Mouse (Mus musculus) kidney, embryonic 16.5 days (tissue): Measurements from ENCODE around the gene Tph2. TPM values are rescaled to one million over a fixed set of nuclear protein-coding genes. Genes with fewer than 3 reads are reported as not detected.
A peak's percentile ranks its signal among the peaks of the same experiment; 100 is the strongest.

ENCODE experiments used
- ATAC-seq: fragments of 200-750 bp; cut with Nextera tagmentation; 2 replicates; pipeline ENCODE4 v1.8.0; 2017; ENCODE audit warnings: moderate TSS enrichment; ENCODE audit not compliant: low FRiP score, low TSS enrichment
- H3K27ac ChIP-seq: fragments of 300-500 bp; sonication (generic); 2 replicates; pipeline ENCODE4 v1.5.1; 2014; ENCODE audit warnings: low read length
- H3K27me3 ChIP-seq: fragments of 300-500 bp; sonication (generic); 2 replicates; pipeline ENCODE4 v1.6.1; 2014; ENCODE audit warnings: low read length, control low read depth, mixed read lengths; ENCODE audit not compliant: insufficient read depth
- H3K36me3 ChIP-seq: fragments of 300-500 bp; sonication (generic); 2 replicates; pipeline ENCODE4 v1.6.1; 2014; ENCODE audit warnings: low read length, control low read depth, mixed read lengths; ENCODE audit not compliant: insufficient read depth
- H3K4me1 ChIP-seq: fragments of 300-500 bp; sonication (generic); 2 replicates; pipeline ENCODE4 v1.6.1; 2014; ENCODE audit warnings: low read length, control low read depth, mixed read lengths; ENCODE audit not compliant: insufficient read depth
- H3K4me2 ChIP-seq: fragments of 300-500 bp; sonication (generic); replicated peaks from 2 replicates; pipeline ENCODE4 v1.6.1; 2014; ENCODE audit warnings: low read depth, low read length
- H3K4me3 ChIP-seq: fragments of 300-500 bp; sonication (generic); 2 replicates; pipeline ENCODE4 v1.5.1; 2014; ENCODE audit warnings: mild to moderate bottlenecking, low read length
- H3K9ac ChIP-seq: fragments of 300-500 bp; sonication (generic); replicated peaks from 2 replicates; pipeline ENCODE4 v1.6.1; 2014; ENCODE audit warnings: low read length
- H3K9me3 ChIP-seq: fragments of 300-500 bp; sonication (generic); 2 replicates; pipeline ENCODE4 v1.6.1; 2016; ENCODE audit warnings: low read length, control low read depth
- WGBS: fragments of 180-500 bp; shearing (Covaris S2); extraction: QIAGEN DNeasy Blood & Tissue Kit; methylation state at CpG from one replicate; pipeline ENCODE4 v1.1.7; 2014; 5-methylcytosine and 5-hydroxymethylcytosine counted together
- polyA plus RNA-seq: library from polyadenylated mRNA; unstranded; fragments of >200 nt; fragmentation: Nextera tagmentation; extraction: Ambion mirVana; gene quantifications from 2 replicates; pipeline ENCODE4 v1.2.1, GENCODE M21; 2015

Tph2 gene
- polyA plus RNA-seq, 1 experiment from 2014 or later, result 0.06 TPM

DNA sequence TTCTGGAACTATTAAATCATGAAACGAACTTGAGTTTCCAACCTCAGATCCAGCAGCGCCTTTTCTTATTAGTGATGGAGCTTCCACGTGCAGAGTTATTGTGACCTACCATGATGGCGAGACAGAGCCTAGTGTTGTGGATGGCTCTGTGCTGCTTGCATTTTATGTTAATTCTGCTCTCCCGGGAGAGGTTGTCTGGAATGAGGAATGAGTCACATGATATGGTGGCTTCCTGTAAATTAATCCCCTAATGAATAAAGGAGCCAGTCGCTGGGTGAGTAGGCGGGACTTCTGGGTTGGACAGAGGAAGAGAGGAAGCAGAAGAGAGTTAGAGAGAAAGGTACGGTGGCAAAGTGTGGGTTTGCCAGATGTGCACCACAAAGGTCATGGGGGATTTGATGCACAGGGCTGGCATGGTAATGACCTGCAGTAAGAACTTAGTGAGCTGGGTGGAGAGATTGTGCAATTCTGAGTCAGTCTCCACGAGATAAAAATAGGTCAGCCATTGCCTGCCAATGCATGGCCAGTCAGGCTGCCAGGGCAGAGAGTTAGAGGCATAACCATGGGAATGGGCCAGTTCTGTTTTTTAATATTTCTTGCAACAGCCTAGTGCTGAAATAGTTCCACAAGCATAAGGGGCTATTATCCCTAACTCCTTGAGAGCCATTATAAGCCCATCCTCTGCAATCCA lies 84.8 kb downstream of the Tph2 start:
- Histone ChIP-seq H3K27ac (no peak overlapping the region), H3K4me2 (no peak overlapping the region), H3K9me3 (no peaks in the 10 kb centered on the region), H3K27me3 (no peaks in the 10 kb centered on the region), H3K36me3 (no peaks in the 10 kb centered on the region), H3K4me3 (no peak overlapping the region), H3K4me1 (no peaks in the 10 kb centered on the region), H3K9ac (no peak overlapping the region)
- WGBS, result 70% methylated on average over 9 of the region's 9 CpGs
- ATAC-seq, result no peak

DNA sequence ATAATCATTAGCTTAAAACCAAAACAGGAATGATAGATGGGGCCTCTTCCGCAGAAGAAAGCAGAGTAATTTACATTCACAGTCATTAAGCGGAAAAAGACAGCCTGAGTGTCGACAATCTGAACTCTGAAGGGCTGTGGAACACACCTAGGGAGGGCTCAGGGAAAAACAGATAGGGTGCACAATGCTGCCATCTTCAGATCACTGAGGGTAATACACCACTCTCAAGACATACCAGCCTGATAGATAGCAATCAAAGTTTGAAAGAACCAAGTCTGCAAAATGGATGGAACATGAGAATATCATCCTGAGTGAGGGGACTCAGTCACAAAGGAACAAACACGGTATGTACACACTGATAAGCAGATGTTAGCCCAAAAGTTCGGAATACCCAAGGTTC lies 87.7 kb downstream of the Tph2 start:
- peak; percentile 82; the same call in 1 of the 2 replicates for ATAC-seq
- 9% methylated on average over 5 of the region's 5 CpGs for WGBS

DNA sequence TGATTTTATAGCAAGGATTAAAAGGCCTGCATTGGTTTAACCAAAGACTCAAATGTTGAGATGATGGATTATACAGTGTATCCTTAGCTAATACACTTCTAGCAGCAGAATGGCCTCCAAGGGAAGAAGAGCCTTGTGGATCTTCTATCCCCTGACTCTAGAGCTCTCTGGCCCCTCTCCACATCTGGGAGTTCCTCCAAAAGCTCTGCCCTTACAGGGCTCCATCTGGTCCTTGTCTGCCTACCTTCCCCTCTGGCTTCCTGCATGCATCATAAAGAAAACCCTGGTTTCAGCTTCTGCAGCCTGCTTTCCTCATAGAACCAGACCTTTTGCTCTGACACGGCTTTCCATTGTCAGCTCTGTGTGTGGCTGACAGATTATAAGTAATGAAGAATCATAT lies 88.6 kb downstream of the Tph2 start:
- Histone ChIP-seq H3K36me3 (no peaks in the 10 kb centered on the region), H3K27ac (no peak overlapping the region), H3K9me3 (no peaks in the 10 kb centered on the region; the same call in 1 of the 2 replicates), H3K4me2 (no peak overlapping the region), H3K4me3 (no peak overlapping the region), H3K4me1 (no peaks in the 10 kb centered on the region), H3K27me3 (no peaks in the 10 kb centered on the region), H3K9ac (no peak overlapping the region)
- ATAC-seq, result no peak
- 67% methylated on average over 1 of the region's 1 CpGs for WGBS

More for the DNA sequence above, 87.7 kb downstream of the Tph2 start:
- Histone ChIP-seq H3K27ac (no peak overlapping the region), H3K36me3 (no peaks in the 10 kb centered on the region), H3K9me3 (no peaks in the 10 kb centered on the region; the same call in 1 of the 2 replicates), H3K4me2 (no peak overlapping the region), H3K27me3 (no peaks in the 10 kb centered on the region), H3K4me3 (no peak overlapping the region), H3K4me1 (no peaks in the 10 kb centered on the region), H3K9ac (no peak overlapping the region)

DNA sequence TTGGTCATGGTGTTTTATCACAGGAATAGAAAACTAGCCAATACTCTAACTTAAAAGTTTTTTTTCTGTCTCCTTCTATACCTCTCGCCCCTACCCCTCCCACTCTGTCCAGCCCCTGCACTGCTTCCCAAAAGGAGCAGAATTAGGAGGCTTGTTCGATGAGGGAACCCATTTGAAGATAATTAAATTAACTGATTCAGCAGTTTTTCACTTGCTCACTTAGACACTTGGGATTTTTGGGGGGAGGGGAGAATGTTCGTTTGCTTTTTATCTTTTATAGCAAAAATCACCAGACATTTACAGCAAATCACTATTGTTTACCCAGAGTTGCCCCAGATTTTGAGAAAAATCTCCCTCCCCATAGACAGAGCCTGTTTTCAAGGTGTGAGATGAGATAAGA lies 106.6 kb downstream of the Tph2 start:
- Histone ChIP-seq H3K36me3 (no peaks in the 10 kb centered on the region), H3K4me2 (no peak overlapping the region), H3K4me3 (no peak overlapping the region), H3K27ac (no peak overlapping the region), H3K9ac (no peak overlapping the region), H3K9me3 (no peaks in the 10 kb centered on the region), H3K27me3 (no peaks in the 10 kb centered on the region), H3K4me1 (no peaks in the 10 kb centered on the region)
- 76% methylated on average over 3 of the region's 3 CpGs for WGBS
- no peak for ATAC-seq

DNA sequence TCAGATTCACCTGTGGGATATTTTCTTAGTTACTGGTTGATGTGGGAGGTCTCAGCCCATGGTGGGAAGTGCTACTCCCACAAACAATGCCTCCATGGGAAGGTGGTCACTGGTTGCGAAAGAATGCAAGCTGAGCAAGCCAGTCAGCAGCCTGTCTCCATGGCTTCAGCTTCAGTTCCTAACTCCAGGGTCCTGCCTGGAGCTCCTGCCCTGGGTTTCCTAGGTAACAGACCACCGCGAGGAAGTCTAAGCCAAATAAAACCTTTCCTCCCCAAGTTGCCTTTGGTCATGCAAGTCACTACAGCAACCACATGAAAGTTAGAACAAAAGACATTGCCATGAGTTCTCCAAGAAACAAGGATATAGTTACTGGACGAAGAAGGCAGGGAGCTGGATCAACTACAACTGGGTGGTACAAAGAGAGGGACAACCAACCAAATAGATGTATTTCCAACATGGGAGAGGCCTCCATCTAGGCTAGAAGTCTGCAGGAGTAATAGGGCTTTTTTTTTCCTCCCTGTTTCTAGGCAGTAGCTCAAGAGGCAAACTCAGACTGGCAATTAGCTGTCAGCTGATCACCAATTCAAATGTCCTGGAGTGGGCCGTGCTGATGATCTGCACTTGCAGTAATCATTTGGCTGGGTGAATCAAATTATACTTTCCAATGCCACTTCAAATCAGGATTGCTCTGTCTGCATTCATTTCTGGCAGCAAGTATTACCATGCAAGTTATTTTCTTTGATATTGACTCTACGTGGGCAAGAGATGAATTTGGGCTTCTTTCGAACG lies 115.5 kb downstream of the Tph2 start:
- 86% methylated on average over 8 of the region's 8 CpGs for WGBS
- Histone ChIP-seq H3K4me1 (no peaks in the 10 kb centered on the region), H3K9ac (no peak overlapping the region), H3K4me3 (no peak overlapping the region), H3K9me3 (peaks cover 5% of the 10 kb centered on the region; the same call in 1 of the 2 replicates), H3K27me3 (no peaks in the 10 kb centered on the region), H3K27ac (no peak overlapping the region), H3K4me2 (no peak overlapping the region), H3K36me3 (no peaks in the 10 kb centered on the region)
- ATAC-seq, result no peak

DNA sequence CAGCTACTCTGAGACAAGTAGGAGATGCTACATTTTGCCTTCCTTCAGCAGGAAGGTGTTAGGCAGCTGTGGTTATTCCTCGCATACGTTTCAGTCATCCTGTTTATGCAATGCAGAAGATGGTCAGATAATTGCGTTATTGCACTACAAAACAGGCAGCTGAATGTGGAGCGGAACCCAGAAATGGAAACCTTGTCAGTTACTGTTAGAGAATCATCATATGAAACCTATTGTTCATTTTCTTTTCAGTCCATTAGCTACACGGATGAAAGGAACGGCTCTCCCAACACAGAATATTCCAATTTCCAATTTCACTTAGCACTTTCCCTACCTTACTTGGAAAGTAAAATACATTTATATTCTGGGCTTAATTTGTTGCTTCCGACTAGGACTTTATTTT lies 120.9 kb downstream of the Tph2 start:
- Histone ChIP-seq H3K27ac (no peak overlapping the region), H3K9ac (no peak overlapping the region), H3K4me1 (no peaks in the 10 kb centered on the region), H3K27me3 (no peaks in the 10 kb centered on the region), H3K4me3 (no peak overlapping the region), H3K9me3 (peaks cover 5% of the 10 kb centered on the region; the same call in 1 of the 2 replicates), H3K4me2 (no peak overlapping the region), H3K36me3 (no peaks in the 10 kb centered on the region)
- ATAC-seq, result no peak
- 87% methylated on average over 7 of the region's 7 CpGs for WGBS

DNA sequence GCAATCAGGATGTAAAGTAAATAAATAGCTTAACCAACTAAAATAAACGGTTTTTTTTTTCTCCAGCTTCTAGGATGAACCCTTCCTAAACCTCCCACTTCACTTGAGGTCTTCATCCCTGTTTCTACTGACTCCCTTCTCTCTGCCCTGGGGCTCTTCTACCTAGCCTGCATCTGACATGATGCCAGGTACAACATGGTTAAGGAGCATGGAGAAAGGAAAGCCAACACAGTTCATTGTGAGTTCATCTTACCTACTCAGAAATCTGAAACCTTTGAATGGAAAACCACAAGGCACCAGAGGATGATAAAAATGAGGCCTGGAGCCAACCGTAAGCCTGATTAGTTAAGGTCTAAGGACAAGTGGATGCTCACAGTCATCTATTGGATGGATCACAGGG lies 123.3 kb downstream of the Tph2 start:
- H3K9me3 ChIP-seq, result peaks cover 5% of the 10 kb centered on the region; the same call in 1 of the 2 replicates
- no peak overlapping the region for H3K4me2 ChIP-seq
- 57% methylated on average over 2 of the region's 2 CpGs for WGBS
- H3K36me3 ChIP-seq, result no peaks in the 10 kb centered on the region
- H3K4me3 ChIP-seq, result no peak overlapping the region
- no peaks in the 10 kb centered on the region for H3K4me1 ChIP-seq
- ATAC-seq, result no peak
- no peaks in the 10 kb centered on the region for H3K27me3 ChIP-seq
- no peak overlapping the region for H3K27ac ChIP-seq
- H3K9ac ChIP-seq, result no peak overlapping the region

GRCm38 (mm10) chr10:115060759-115061158 lies 124.1 kb downstream of the Tph2 start:
- Histone ChIP-seq H3K27ac (no peak overlapping the region), H3K9me3 (peaks cover 5% of the 10 kb centered on the region; the same call in 1 of the 2 replicates), H3K27me3 (no peaks in the 10 kb centered on the region), H3K4me3 (no peak overlapping the region), H3K9ac (no peak overlapping the region), H3K36me3 (no peaks in the 10 kb centered on the region), H3K4me2 (no peak overlapping the region), H3K4me1 (no peaks in the 10 kb centered on the region)
- 71% methylated on average over 7 of the region's 7 CpGs for WGBS
- no peak for ATAC-seq

- Histone ChIP-seq H3K27ac (no peak overlapping the region), H3K27me3 (no peaks in the 10 kb centered on the region), H3K4me1 (no peaks in the 10 kb centered on the region), H3K9ac (no peak overlapping the region), H3K4me3 (no peak overlapping the region), H3K9me3 (no peaks in the 10 kb centered on the region), H3K36me3 (no peaks in the 10 kb centered on the region), H3K4me2 (no peak overlapping the region)
- 51% methylated on average over 4 of the region's 4 CpGs for WGBS
- ATAC-seq, result no peak
These were observed 133.2 kb downstream of the Tph2 start for GRCm38 (mm10) chr10:115051602-115052001.

DNA sequence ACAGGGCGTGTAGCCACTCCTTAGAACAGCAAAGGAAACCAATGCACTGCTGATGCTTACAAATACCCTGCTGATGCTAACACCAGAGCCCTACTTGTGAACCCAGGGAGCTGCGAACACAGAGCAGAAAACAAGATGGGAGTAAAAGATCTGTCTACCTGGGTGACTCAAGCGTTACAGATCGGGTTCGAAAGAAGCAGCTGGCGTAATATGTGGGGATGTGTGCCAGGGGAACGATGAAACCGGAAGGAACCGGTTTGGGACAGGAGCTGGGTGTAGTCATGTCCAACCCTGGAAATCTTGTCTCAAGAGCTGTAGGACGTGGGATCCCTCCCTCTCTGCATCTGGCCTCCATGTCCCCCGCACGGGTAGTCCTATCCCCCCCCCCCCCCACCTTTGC lies 134.1 kb downstream of the Tph2 start:
- no peaks in the 10 kb centered on the region for H3K4me1 ChIP-seq
- ATAC-seq, result no peak
- no peaks in the 10 kb centered on the region for H3K9me3 ChIP-seq
- no peaks in the 10 kb centered on the region for H3K36me3 ChIP-seq
- H3K4me3 ChIP-seq, result no peak overlapping the region
- no peak overlapping the region for H3K9ac ChIP-seq
- no peak overlapping the region for H3K27ac ChIP-seq
- 86% methylated on average over 10 of the region's 12 CpGs for WGBS
- no peak overlapping the region for H3K4me2 ChIP-seq
- no peaks in the 10 kb centered on the region for H3K27me3 ChIP-seq
